14 mouse cellular contexts compared by ENCODE assay signal in the genomic region with DNA sequence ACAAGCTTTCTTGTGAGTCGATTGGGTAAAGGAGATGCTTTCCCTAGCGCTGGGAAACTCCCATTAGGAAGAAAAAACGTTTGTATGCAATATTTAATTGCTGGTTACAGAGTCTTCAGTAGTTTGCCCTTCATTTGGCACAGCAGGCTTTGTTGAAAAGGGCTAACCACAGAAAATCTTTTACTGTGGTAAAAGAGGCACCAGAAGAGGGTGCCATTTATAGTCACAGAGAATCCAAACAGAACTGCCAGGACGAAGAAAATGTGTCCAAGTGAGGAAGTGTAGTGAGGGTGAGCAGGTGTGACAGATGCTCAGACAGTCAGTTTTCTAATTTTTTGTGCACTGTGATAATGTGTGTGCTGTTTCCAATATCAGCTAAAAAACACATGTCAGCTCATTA.
"Had no signal": no experiment of that assay in that cellular context is flagged by ENCODE, and none has a peak within 500 bp of the region (broad histone marks: within the 10 kb centered on the region; RNA-seq: fewer than 3 reads in every experiment).

No protein-coding gene starts in this region.

- H3K9me3 ChIP-seq: kidney, embryonic 15.5 days; limb, embryonic 15.5 days; liver, embryonic 12.5 days; neural tube, embryonic 15.5 days had no signal

- H3K4me1 ChIP-seq: kidney, embryonic 15.5 days; limb, embryonic 15.5 days; liver, embryonic 12.5 days had no signal

- H3K27ac ChIP-seq: kidney, embryonic 15.5 days; limb, embryonic 15.5 days; liver, embryonic 12.5 days; neural tube, embryonic 15.5 days had no signal

- H3K27me3 ChIP-seq: kidney, embryonic 15.5 days; limb, embryonic 15.5 days; liver, embryonic 12.5 days; neural tube, embryonic 15.5 days had no signal

- H3K4me2 ChIP-seq: kidney, embryonic 15.5 days; limb, embryonic 15.5 days; liver, embryonic 12.5 days; lung, embryonic 14.5 days; midbrain, embryonic 11.5 days; neural tube, embryonic 15.5 days had no signal

- ATAC-seq: liver, embryonic 12.5 days had no signal

- H3K36me3 ChIP-seq: kidney, embryonic 15.5 days; limb, embryonic 15.5 days; liver, embryonic 12.5 days; neural tube, embryonic 15.5 days had no signal

- H3K4me3 ChIP-seq: kidney, embryonic 15.5 days; limb, embryonic 15.5 days; liver, embryonic 12.5 days; myocyte; neural tube, embryonic 15.5 days had no signal

- DNase-seq: kidney, postnatal 14 days; lung, embryonic 14.5 days; lung, postnatal 10 days; lung, postnatal 4 days; right cerebral cortex, postnatal 4 days; spleen, adult 18-20 months; thymus, adult 18-20 months; thymus, postnatal 14 days had no signal

- H3K9ac ChIP-seq: kidney, embryonic 15.5 days; limb, embryonic 15.5 days; liver, embryonic 12.5 days; lung, embryonic 14.5 days; neural tube, embryonic 15.5 days had no signal
